Mouse (Mus musculus) hindbrain, embryonic 16.5 days (tissue): ENCODE measurements around the gene Lyz1. TPM values are rescaled to one million over a fixed set of nuclear protein-coding genes. Genes with fewer than 3 reads are reported as not detected.
"Not testable (repeated sequence)": the region's sequence is repeated elsewhere in the genome, so short reads cannot be mapped to it uniquely, and the experiment has no call there.

Experiments
- ATAC-seq: fragments of 200-750 bp; cut with Nextera tagmentation; 2 replicates; pipeline ENCODE4 v1.8.0; 2017; ENCODE audit warnings: moderate TSS enrichment, moderate library complexity
- H3K27ac ChIP-seq: fragments of 300-500 bp; sonication (generic); 2 replicates; pipeline ENCODE4 v1.5.1; 2014; ENCODE audit warnings: low read depth, mild to moderate bottlenecking, control low read depth, low read length, moderate library complexity
- H3K27me3 ChIP-seq: fragments of 300-500 bp; sonication (generic); replicated peaks from 2 replicates; pipeline ENCODE4 v1.6.1; 2014; ENCODE audit warnings: low read length; ENCODE audit not compliant: control insufficient read depth, insufficient read depth
- H3K36me3 ChIP-seq: fragments of 300-500 bp; sonication (generic); 2 replicates; pipeline ENCODE4 v1.6.1; 2014; ENCODE audit warnings: mild to moderate bottlenecking, low read length, moderate library complexity, mixed read lengths; ENCODE audit not compliant: control insufficient read depth, insufficient read depth
- H3K4me1 ChIP-seq: fragments of 300-500 bp; sonication (generic); 2 replicates; pipeline ENCODE4 v1.6.1; 2014; ENCODE audit warnings: low read depth, low read length; ENCODE audit not compliant: control insufficient read depth, insufficient read depth
- H3K4me2 ChIP-seq: fragments of 300-500 bp; sonication (generic); 2 replicates; pipeline ENCODE4 v1.6.1; 2014; ENCODE audit warnings: mild to moderate bottlenecking, low read length, control low read depth, moderate library complexity
- H3K4me3 ChIP-seq: fragments of 300-500 bp; sonication (generic); 2 replicates; pipeline ENCODE4 v1.5.1; 2014; ENCODE audit warnings: mild to moderate bottlenecking, low read length, control low read depth, moderate library complexity
- H3K9ac ChIP-seq: fragments of 300-500 bp; sonication (generic); 2 replicates; pipeline ENCODE4 v1.6.1; 2014; ENCODE audit warnings: low read depth, mild to moderate bottlenecking, control low read depth, low read length, moderate library complexity
- H3K9me3 ChIP-seq: fragments of 300-500 bp; sonication (generic); 2 replicates; pipeline ENCODE4 v1.6.1; 2014; ENCODE audit warnings: mild to moderate bottlenecking, low read length, moderate library complexity; ENCODE audit not compliant: control insufficient read depth
- WGBS: fragments of 180-500 bp; shearing (Covaris S2); extraction: QIAGEN DNeasy Blood & Tissue Kit; methylation state at CpG from one replicate; pipeline ENCODE4 v1.1.7; 2014; 5-methylcytosine and 5-hydroxymethylcytosine counted together
- polyA plus RNA-seq: library from polyadenylated mRNA; unstranded; fragments of >200 nt; fragmentation: Nextera tagmentation; extraction: Ambion mirVana; gene quantifications from 2 replicates; pipeline ENCODE4 v1.2.1, GENCODE M21; 2015

Lyz1 gene
- polyA plus RNA-seq, 1 experiment from 2014 or later: not detected

DNA sequence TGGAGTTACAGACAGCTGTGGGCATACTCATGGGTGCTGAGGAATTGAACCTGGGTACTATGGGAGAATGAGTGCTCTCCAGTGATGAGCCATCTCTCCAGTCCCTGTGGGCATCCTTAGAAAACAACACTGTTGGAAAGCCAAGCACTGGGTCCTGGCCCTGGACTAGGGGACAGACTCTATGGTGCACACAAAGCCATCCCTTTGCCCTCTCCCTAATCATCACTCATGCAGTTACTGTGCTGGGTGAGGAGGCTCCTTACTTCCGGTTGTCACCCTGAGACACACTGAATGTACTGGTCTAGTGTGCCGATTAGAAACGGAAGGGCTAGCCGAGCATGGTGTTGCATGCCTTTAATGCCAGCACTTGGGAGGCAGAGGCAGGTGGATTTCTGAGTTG lies 9.5 kb downstream of the Lyz1 start:
- not testable (repeated sequence) for H3K27me3 ChIP-seq

DNA sequence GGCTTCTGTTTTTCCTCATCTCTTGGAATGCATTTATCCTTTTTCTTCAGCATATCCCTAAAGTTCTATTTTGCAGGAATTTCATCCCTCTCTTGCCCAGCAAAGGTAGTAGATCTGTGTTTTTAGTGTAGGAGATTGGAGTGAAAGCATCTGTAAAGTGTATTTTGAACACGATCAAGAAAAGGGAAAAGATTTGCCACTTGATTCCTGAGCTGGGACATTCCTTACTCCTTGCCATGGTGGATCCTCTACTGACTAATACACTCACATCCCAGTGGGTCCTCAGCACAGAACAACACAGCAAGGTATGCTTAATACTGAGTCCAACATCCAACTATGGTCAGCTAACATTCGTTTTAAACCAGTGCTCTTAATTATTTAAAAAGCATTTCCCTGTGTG lies 10.1 kb downstream of the Lyz1 start:
- Histone ChIP-seq H3K4me1 (no peaks in the 10 kb centered on the region), H3K9ac (no peak overlapping the region), H3K27ac (no peak overlapping the region), H3K4me2 (no peak overlapping the region), H3K4me3 (no peak overlapping the region), H3K9me3 (no peaks in the 10 kb centered on the region), H3K27me3 (no peaks in the 10 kb centered on the region), H3K36me3 (no peaks in the 10 kb centered on the region)
- ATAC-seq: no peak
- 84% methylated on average over 2 of the region's 2 CpGs for WGBS

More for the DNA sequence above, 9.5 kb downstream of the Lyz1 start:
- ATAC-seq, H3K9ac ChIP-seq, H3K4me2 ChIP-seq, H3K27ac ChIP-seq, H3K4me1 ChIP-seq, H3K9me3 ChIP-seq, H3K36me3 ChIP-seq, H3K4me3 ChIP-seq: not testable (repeated sequence)
- WGBS: 94% methylated on average over 4 of the region's 4 CpGs

GRCm38 (mm10) chr10:117282049-117282448 lies 10.6 kb downstream of the Lyz1 start, which contains the start of gene Lyz2:
Gene Lyz2, minus strand, starts transcription at chr10:117282321.
- no peaks in the 10 kb centered on the region for H3K27me3 ChIP-seq
- H3K36me3 ChIP-seq: no peaks in the 10 kb centered on the region

GRCm38 (mm10) chr10:117281381-117281920 lies 11.2 kb downstream of the Lyz1 start:
- no peaks in the 10 kb centered on the region for H3K4me1 ChIP-seq
- 89% methylated on average over 7 of the region's 7 CpGs for WGBS
- no peak overlapping the region for H3K4me2 ChIP-seq
- no peak overlapping the region for H3K4me3 ChIP-seq
- H3K9ac ChIP-seq: no peak overlapping the region
- H3K9me3 ChIP-seq: no peaks in the 10 kb centered on the region
- no peak overlapping the region for H3K27ac ChIP-seq
- H3K36me3 ChIP-seq: no peaks in the 10 kb centered on the region
- H3K27me3 ChIP-seq: no peaks in the 10 kb centered on the region
- no peak for ATAC-seq

More at GRCm38 (mm10) chr10:117282049-117282448, 10.6 kb downstream of the Lyz1 start, which contains the start of gene Lyz2:
- Histone ChIP-seq H3K4me2 (no peak within 1 kb of the TSS), H3K4me3 (no peak within 1 kb of the TSS), H3K27ac (no peak within 1 kb of the TSS), H3K4me1 (no peaks in the 10 kb centered on the region), H3K9ac (no peak within 1 kb of the TSS), H3K9me3 (no peaks in the 10 kb centered on the region)
- 66% methylated on average over 4 of the region's 4 CpGs for WGBS
- ATAC-seq: no peak

- no peak overlapping the region for H3K4me3 ChIP-seq
- no peaks in the 10 kb centered on the region for H3K27me3 ChIP-seq
- H3K4me2 ChIP-seq: no peak overlapping the region
- H3K9me3 ChIP-seq: no peaks in the 10 kb centered on the region
- ATAC-seq: no peak
- no peaks in the 10 kb centered on the region for H3K36me3 ChIP-seq
- H3K27ac ChIP-seq: no peak overlapping the region
- H3K9ac ChIP-seq: no peak overlapping the region
- no peaks in the 10 kb centered on the region for H3K4me1 ChIP-seq
- WGBS: 57% methylated on average over 1 of the region's 1 CpGs
These were observed 12.7 kb downstream of the Lyz1 start for GRCm38 (mm10) chr10:117280000-117280399.

DNA sequence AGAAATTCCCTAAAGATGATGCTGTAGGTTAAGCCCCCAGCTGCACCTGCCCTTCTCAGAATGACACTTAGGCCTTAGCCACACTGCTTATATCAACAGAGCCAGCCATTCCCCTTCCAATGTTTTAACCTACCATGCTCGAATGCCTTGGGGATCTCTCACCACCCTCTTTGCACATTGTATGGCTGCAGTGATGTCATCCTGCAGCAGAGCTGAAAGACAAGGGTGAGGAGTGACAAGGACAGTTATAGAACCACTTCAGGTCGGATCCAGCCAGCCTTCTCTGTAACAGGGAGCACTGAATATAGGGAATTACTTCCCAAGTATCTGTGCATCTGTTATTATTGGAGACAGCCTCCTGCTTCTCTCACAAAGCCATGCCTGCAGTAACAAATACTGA lies 14.2 kb downstream of the Lyz1 start:
- not testable (repeated sequence) for H3K4me2 ChIP-seq, H3K36me3 ChIP-seq, H3K27me3 ChIP-seq, H3K9ac ChIP-seq, H3K9me3 ChIP-seq, H3K4me1 ChIP-seq, H3K27ac ChIP-seq, ATAC-seq, H3K4me3 ChIP-seq
- WGBS: 73% methylated on average over 2 of the region's 2 CpGs

GRCm38 (mm10) chr10:117277779-117278178 lies 14.9 kb downstream of the Lyz1 start:
- H3K4me1 ChIP-seq, H3K27me3 ChIP-seq, H3K4me3 ChIP-seq, H3K27ac ChIP-seq, ATAC-seq, H3K9me3 ChIP-seq, H3K4me2 ChIP-seq, H3K36me3 ChIP-seq, H3K9ac ChIP-seq: not testable (repeated sequence)
- 80% methylated on average over 9 of the region's 9 CpGs for WGBS

GRCm38 (mm10) chr10:117275681-117276369 lies 16.8 kb downstream of the Lyz1 start:
- Histone ChIP-seq H3K27me3 (no peaks in the 10 kb centered on the region), H3K4me1 (no peaks in the 10 kb centered on the region), H3K27ac (no peak overlapping the region), H3K36me3 (no peaks in the 10 kb centered on the region), H3K4me3 (no peak overlapping the region), H3K4me2 (no peak overlapping the region), H3K9me3 (no peaks in the 10 kb centered on the region), H3K9ac (no peak overlapping the region)
- WGBS: 86% methylated on average over 10 of the region's 10 CpGs
- no peak for ATAC-seq

GRCm38 (mm10) chr10:117274645-117275044 lies 18.0 kb downstream of the Lyz1 start:
- not testable (repeated sequence) for H3K4me3 ChIP-seq, H3K4me1 ChIP-seq, H3K27ac ChIP-seq, H3K9me3 ChIP-seq, ATAC-seq, H3K27me3 ChIP-seq, H3K36me3 ChIP-seq, H3K4me2 ChIP-seq, H3K9ac ChIP-seq
- WGBS: 87% methylated on average over 3 of the region's 7 CpGs
